Mouse (Mus musculus) heart, postnatal 14 days (tissue): Measurements from ENCODE around the gene Erfe. TPM values are rescaled to one million over a fixed set of nuclear protein-coding genes. Genes with fewer than 3 reads are reported as not detected.

ENCODE experiments used
- DNase-seq, 2 experiments: peaks; one replicate each; pipeline ENCODE4 v3.0.0; 2021 to 2022
- intact Hi-C: fragments of 180-260 bp; cut with DNase I; formaldehyde crosslinking; loops from one replicate; pipeline ENCODE4 v1.15.1; 2025
- long read RNA-seq, 2 experiments: library from polyadenylated mRNA; stranded (forward); transcript quantifications; one replicate each; pipeline ENCODE4 v2.0.0; 2021
- total RNA-seq, 2 experiments: library from RNA; stranded (reverse); gene quantifications; 2 replicates each; pipeline ENCODE4 v1.2.3; 2021

Erfe gene
- under 1 TPM; 0.15 to 0.41 TPM for total RNA-seq
- long read RNA-seq, experiment 1 = 0 reads
- long read RNA-seq, experiment 2 = 0 reads

- intact Hi-C loops = no loop called here
- peak; percentile 79 to 90 for DNase-seq
Measured at GRCm38 (mm10) chr1:91366215-91367108, at the start of gene Erfe. Gene Erfe (plus strand): TSS chr1:91366430.

- no peak for DNase-seq
- intact Hi-C loops = no loop called here
Measured at GRCm38 (mm10) chr1:91317656-91318055, 48.6 kb upstream of the Erfe start.

GRCm38 (mm10) chr1:91321760-91322438, 44.3 kb upstream of the Erfe start, which contains the start of gene Espnl:
Gene Espnl (plus strand): TSS chr1:91322075.
- intact Hi-C loops = no loop called here
- DNase-seq = peak; percentile 21 to 40

- intact Hi-C loops = no loop called here
- no peak for DNase-seq
Measured at GRCm38 (mm10) chr1:91324646-91325045, 41.6 kb upstream of the Erfe start.

- intact Hi-C loops = no loop called here
- DNase-seq = no peak
Measured at GRCm38 (mm10) chr1:91325488-91326042, 40.7 kb upstream of the Erfe start.

- DNase-seq = no peak
- intact Hi-C loops = no loop called here
Measured at GRCm38 (mm10) chr1:91332102-91332501, 34.1 kb upstream of the Erfe start.

GRCm38 (mm10) chr1:91333582-91333981, 32.6 kb upstream of the Erfe start:
- intact Hi-C loops = no loop called here
- no peak for DNase-seq

GRCm38 (mm10) chr1:91337355-91337754, 28.9 kb upstream of the Erfe start:
- intact Hi-C loops = no loop called here
- DNase-seq = no peak

GRCm38 (mm10) chr1:91344001-91344400, 22.2 kb upstream of the Erfe start:
- no peak for DNase-seq
- intact Hi-C loops = no loop called here

- intact Hi-C loops = loop anchor here (5.0 kb wide), 1 partner anchor 137 kb away; no protein-coding TSS in a partner anchor
- peak; percentile 40 to 48 for DNase-seq
Measured at GRCm38 (mm10) chr1:91344921-91345685, 21.1 kb upstream of the Erfe start.

GRCm38 (mm10) chr1:91346892-91347291, 19.3 kb upstream of the Erfe start:
- DNase-seq = peak; percentile 60 to 82
- intact Hi-C loops = loop anchor here (5.0 kb wide), 1 partner anchor 135 kb away; no protein-coding TSS in a partner anchor

- peak in 1 of 2 experiments; percentile 44 for DNase-seq
- intact Hi-C loops = no loop called here
Measured at GRCm38 (mm10) chr1:91350841-91351240, 15.4 kb upstream of the Erfe start, which contains the start of gene Klhl30. Gene Klhl30 (plus strand): TSS chr1:91351016.

- peak in 1 of 2 experiments; percentile 17 for DNase-seq
- intact Hi-C loops = no loop called here
Measured at GRCm38 (mm10) chr1:91351249-91351648, 15.0 kb upstream of the Erfe start.

- no peak for DNase-seq
- intact Hi-C loops = no loop called here
Measured at GRCm38 (mm10) chr1:91352277-91352676, 14.0 kb upstream of the Erfe start.

GRCm38 (mm10) chr1:91356105-91356504, 10.1 kb upstream of the Erfe start:
- intact Hi-C loops = no loop called here
- DNase-seq = no peak

- intact Hi-C loops = no loop called here
- DNase-seq = no peak
Measured at GRCm38 (mm10) chr1:91362113-91362512, 4.1 kb upstream of the Erfe start.

- intact Hi-C loops = no loop called here
- DNase-seq = peak in 1 of 2 experiments; percentile 12
Measured at GRCm38 (mm10) chr1:91364822-91365644, 1.2 kb upstream of the Erfe start.

- DNase-seq = no peak
- intact Hi-C loops = no loop called here
Measured at GRCm38 (mm10) chr1:91365816-91366214, 415 bp upstream of the Erfe start.

GRCm38 (mm10) chr1:91367295-91367694, 1.1 kb downstream of the Erfe start:
- no peak for DNase-seq
- intact Hi-C loops = no loop called here
